Mouse (Mus musculus) naive thymus-derived CD4-positive, alpha-beta T cell, adult 2 months (primary cell): Measurements from ENCODE around the gene BC017158.

Experiments
- DNase-seq: peaks from one replicate; pipeline ENCODE4 v3.0.0-alpha.2; 2011; ENCODE audit warnings: low read depth

The BC017158 gene

GRCm38 (mm10) chr7:128309216-128309615 lies 11.2 kb upstream of the BC017158 start:
- no peak for DNase-seq

DNA sequence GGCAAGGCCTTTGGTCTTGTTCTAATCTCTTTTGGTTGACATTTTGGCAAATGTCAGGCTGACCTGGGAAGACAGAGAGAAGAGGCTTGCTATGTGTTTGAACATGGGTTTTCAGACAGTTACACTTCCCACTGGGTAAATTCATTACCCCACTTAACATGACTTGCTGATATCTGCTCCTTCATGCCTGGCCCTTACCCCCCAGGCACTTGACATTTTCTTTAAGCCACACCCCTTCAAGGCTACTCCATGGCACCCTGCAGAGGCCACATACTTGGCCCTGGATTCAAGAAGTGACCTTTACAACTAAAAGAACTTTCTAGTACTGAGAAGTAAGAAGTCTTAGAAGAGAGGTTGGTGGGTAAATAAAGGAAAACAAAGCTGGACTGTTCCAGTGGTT lies 9.9 kb upstream of the BC017158 start:
- DNase-seq: no peak

- DNase-seq: no peak
Observed at GRCm38 (mm10) chr7:128304907-128305306, 6.9 kb upstream of the BC017158 start.

DNA sequence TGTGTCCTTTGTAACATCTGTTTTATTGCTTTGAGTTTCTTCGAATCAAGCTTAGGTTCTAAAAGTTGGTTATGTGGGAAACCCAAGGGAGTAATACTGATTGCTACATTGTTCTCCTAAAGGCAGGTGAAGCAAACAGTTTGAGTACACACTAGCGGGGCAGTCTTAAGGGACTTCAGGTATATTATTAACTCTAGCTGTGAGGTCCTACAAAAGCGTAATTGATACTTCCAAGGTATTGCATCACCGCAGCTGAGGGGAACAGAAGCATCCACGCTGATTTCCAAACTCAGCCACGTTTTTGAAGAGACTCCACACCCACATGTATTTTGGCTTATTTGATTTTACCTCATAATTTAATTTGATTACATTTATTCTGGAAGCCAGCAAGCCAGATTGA lies 6.2 kb upstream of the BC017158 start:
- no peak for DNase-seq

DNA sequence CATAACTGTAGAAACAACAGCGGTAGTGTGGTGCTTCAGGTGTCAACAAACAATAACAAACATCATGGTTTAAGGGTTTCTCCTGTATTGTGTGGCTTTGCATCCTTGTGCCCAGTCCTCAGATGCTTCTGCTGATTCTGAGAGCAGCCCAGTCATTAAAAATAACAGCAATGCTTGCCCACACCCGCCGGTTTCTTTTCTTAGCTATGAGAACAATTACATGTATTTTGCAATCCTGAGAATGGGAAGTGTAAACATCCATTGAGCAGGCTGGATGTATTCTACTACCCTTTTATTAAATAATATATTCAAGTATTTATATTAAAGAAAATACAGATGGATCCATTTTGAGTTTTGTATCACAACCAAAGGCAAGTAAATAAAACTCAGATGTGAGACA lies 4.2 kb upstream of the BC017158 start:
- no peak for DNase-seq

GRCm38 (mm10) chr7:128300952-128301351 lies 3.0 kb upstream of the BC017158 start:
- DNase-seq: no peak

GRCm38 (mm10) chr7:128298481-128299342 lies 742 bp upstream of the BC017158 start:
- no peak for DNase-seq

- peak; percentile 31 for DNase-seq
Observed at GRCm38 (mm10) chr7:128297291-128297616, 716 bp downstream of the BC017158 start.

- DNase-seq: no peak
Observed at GRCm38 (mm10) chr7:128296514-128296913, 1.5 kb downstream of the BC017158 start.

DNA sequence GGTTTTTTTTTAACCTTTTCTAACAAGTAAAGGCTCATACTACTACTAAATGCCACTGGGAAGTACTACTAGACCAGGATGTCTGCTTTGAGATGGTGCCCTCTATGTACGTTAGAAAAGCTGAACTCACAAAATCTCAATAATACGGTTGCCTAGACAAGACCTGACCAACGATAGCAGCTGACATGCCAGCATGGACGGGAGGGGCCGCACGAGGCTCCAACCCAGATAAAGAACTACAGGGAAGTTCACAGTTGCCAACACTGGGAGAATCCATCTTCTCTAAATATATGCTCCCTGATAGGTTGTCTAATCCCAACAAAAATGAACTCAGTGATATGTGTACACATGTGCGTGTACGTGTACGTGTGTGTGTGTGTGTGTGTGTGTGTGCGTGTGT lies 3.2 kb downstream of the BC017158 start:
- no peak for DNase-seq

- DNase-seq: peak; percentile 37
Observed at GRCm38 (mm10) chr7:128288923-128289544, 8.9 kb downstream of the BC017158 start.

DNA sequence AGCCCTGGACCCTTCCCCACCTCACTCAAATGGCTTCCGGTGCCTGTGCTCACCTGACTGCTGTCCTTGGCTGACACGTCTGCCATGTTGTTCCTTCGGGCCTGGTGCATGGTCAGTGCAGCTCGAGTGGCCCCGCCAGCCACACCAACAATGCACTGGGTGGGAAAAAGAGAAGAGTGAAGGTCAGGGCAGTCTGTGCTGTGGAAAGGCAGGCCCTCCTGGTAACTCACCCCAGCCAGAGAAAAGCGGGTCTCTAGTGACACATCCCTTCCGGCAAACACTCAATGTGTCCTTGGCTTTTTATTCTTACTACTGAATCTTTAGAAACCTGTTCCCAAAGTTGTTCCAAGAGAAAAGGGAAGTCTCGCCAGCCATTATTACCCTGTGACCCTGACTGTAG lies 12.9 kb downstream of the BC017158 start:
- no peak for DNase-seq

DNA sequence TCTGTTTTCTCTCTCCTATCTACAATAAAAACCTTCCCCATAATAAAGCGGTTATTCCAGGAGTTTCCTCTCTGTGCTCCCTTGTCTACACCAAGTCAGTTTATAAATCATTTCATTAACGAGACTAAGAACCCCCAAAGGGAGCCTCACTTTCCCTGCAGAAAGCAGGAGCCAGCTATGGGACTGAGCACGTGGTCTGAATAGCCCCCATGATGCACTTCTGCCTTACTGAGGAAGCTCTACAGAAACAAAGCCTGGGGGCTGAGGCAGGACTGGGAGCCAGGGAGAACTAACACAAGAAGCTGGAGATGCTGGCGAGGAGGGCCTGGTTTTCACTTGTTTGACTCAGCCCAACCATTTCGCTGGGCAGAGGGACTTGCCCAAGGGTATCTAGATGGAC lies 13.9 kb downstream of the BC017158 start:
- no peak for DNase-seq

- DNase-seq: no peak
Observed at GRCm38 (mm10) chr7:128282532-128283244, 15.3 kb downstream of the BC017158 start.

GRCm38 (mm10) chr7:128281765-128282164 lies 16.2 kb downstream of the BC017158 start:
- DNase-seq: no peak

DNA sequence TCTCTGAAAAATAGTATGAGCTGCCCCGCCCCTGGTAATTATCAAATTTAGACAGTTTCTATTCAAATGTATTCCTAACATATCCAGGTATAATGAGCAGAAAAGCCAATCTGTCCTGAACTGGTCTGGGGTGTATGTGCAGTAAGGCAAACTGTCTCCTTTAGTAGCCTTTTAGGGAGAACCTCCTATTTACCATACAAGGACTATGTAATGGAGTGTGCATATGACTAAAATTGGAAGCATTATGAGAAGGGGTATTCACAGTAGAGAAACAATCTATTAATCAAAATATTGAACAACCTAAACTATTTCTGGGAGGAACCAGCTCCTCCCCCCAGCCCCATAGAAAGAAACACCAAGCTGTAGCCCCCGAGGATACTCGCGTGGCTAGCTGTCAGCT lies 18.2 kb downstream of the BC017158 start:
- no peak for DNase-seq

GRCm38 (mm10) chr7:128276051-128276450 lies 21.9 kb downstream of the BC017158 start:
- no peak for DNase-seq

DNA sequence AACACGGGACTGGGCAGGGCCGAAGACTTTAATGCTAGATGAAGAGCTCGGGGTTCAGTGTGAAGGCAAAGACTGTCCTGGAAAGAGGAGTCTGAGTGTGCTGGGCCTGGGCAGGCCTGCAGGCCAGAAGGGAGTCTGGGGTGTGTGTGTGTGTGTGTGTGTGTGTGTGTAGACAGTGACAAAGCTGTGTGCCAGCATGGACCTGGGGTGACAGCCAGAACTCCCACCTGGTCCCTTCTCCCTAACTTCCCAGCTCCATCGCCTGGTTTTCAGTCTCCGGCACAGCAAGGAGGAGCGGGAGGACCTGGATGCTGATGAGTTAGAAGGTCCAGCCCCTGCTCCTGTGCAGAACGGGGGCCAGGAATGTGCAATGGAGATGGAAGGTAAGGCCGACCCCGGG lies 26.5 kb downstream of the BC017158 start:
- DNase-seq: no peak

DNA sequence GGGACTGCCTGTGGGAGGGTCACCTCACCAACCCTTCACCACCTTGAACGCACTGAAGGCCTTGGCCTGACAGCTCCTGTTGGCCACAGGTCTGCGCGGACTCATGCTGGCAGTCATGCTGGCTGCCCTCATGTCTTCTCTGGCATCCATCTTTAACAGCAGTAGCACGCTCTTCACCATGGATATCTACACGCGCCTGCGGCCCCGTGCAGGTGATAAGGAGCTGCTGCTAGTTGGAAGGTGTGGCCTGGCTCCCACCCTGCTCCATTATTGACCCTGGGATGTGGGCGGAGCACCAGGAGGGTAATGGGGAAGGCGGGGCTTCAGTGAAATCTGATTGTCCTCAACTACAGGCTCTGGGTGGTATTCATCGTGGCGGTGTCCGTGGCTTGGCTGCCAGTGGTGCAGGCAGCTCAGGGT lies 27.5 kb downstream of the BC017158 start:
- no peak for DNase-seq

- DNase-seq: no peak
Observed at GRCm38 (mm10) chr7:128267813-128268212, 30.2 kb downstream of the BC017158 start.

GRCm38 (mm10) chr7:128267391-128267790 lies 30.6 kb downstream of the BC017158 start:
- no peak for DNase-seq

GRCm38 (mm10) chr7:128266056-128266455 lies 31.9 kb downstream of the BC017158 start:
- DNase-seq: no peak

- DNase-seq: no peak
Observed at GRCm38 (mm10) chr7:128265411-128265810, 32.6 kb downstream of the BC017158 start, which contains the start of gene Slc5a2. Gene Slc5a2, plus strand, starts transcription at chr7:128265657.
